Mouse (Mus musculus) left cerebral cortex, postnatal 25 days (tissue): Measurements from ENCODE around the gene Nf2. TPM values are rescaled to one million over a fixed set of nuclear protein-coding genes. Genes with fewer than 3 reads are reported as not detected.
A peak's percentile ranks its signal among the peaks of the same experiment; 100 is the strongest.

Experiments used
- DNase-seq, 2 experiments: peaks; one replicate each; pipeline ENCODE4 v3.0.0; 2022; ENCODE audit warnings: low spot score in 2 of 2, mixed read lengths in 1 of 2
- intact Hi-C: fragments of 180-260 bp; cut with DNase I; formaldehyde crosslinking; loops from one replicate; pipeline ENCODE4 v1.15.1; 2025
- microRNA-seq, 2 experiments: library from miRNA; unstranded; fragments of <30 nt; microRNA quantifications; one replicate each; pipeline ENCODE4 v1.2.0; 2022
- total RNA-seq, 2 experiments: library from RNA; stranded (reverse); gene quantifications; 2 replicates each; pipeline ENCODE4 v1.2.3; 2021

Gene Nf2
- total RNA-seq, 2 experiments from 2014 or later: 76.2 to 76.5 TPM

GRCm38 (mm10) chr11:4720393-4720792 is 128.9 kb downstream of the Nf2 start:
- no peak for DNase-seq
- intact Hi-C loops: no loop called here

- intact Hi-C loops: no loop called here
- no peak for DNase-seq
These were observed 129.4 kb downstream of the Nf2 start for GRCm38 (mm10) chr11:4719961-4720360.

- intact Hi-C loops: no loop called here
- DNase-seq: peak in 1 of 2 experiments; percentile 37
These were observed 130.8 kb downstream of the Nf2 start for GRCm38 (mm10) chr11:4718548-4718947.

- intact Hi-C loops: no loop called here
- no peak for DNase-seq
These were observed 132.7 kb downstream of the Nf2 start for GRCm38 (mm10) chr11:4716530-4717236.

Small RNA genes lying within 50 kb of the gene (microRNA-seq; reads per million reads assigned to microRNA genes)
- 1.7 to 2.0 reads per million in 2 experiments for gene Mir6918

Other genes with a start within 250 kb of the Nf2 start
- gene Gm11032, start 229.5 kb downstream of the Nf2 start, total RNA-seq: not detected
- 10 to 100 TPM; 18.8 to 18.9 TPM for gene Ascc2, start 211.8 kb downstream of the Nf2 start, total RNA-seq
- 100 to 1,000 TPM; 379 to 407 TPM for gene Uqcr10, start 145.2 kb downstream of the Nf2 start, total RNA-seq
- 10 to 100 TPM; 27.8 to 30.8 TPM for gene Zmat5, start 144.9 kb downstream of the Nf2 start, total RNA-seq
- gene Cabp7, start 102.8 kb downstream of the Nf2 start, total RNA-seq: 10 to 100 TPM; 13.8 to 16.0 TPM
- gene Nipsnap1, start 24.4 kb upstream of the Nf2 start, total RNA-seq: 10 to 100 TPM; 76.3 to 86.3 TPM
- 10 to 100 TPM; 34.4 to 37.6 TPM for gene Thoc5, start 45.8 kb upstream of the Nf2 start, total RNA-seq
- gene Nefh, start 98.5 kb upstream of the Nf2 start, total RNA-seq: 10 to 100 TPM; 41.3 to 44.4 TPM
- gene Ap1b1, start 137.3 kb upstream of the Nf2 start, total RNA-seq: 100 to 1,000 TPM; 149 to 152 TPM
- 10 to 100 TPM; 68.0 to 80.4 TPM for gene Rasl10a, start 208.6 kb upstream of the Nf2 start, total RNA-seq
- gene Gas2l1, start 215.8 kb upstream of the Nf2 start, total RNA-seq: 10 to 100 TPM; 82.5 to 95.0 TPM
- 10 to 100 TPM; 20.9 to 21.0 TPM for gene Rhbdd3, start 249.4 kb upstream of the Nf2 start, total RNA-seq
- 100 to 1,000 TPM; 259 to 301 TPM for gene Ewsr1, start 249.7 kb upstream of the Nf2 start, total RNA-seq